Mouse (Mus musculus): ENCODE data around the gene Ppp1r12b. TPM values are rescaled to one million over a fixed set of nuclear protein-coding genes. Genes with fewer than 3 reads are reported as not detected.

Ppp1r12b gene
- polyA plus RNA-seq, 1 experiment: 8.9 TPM

DNA sequence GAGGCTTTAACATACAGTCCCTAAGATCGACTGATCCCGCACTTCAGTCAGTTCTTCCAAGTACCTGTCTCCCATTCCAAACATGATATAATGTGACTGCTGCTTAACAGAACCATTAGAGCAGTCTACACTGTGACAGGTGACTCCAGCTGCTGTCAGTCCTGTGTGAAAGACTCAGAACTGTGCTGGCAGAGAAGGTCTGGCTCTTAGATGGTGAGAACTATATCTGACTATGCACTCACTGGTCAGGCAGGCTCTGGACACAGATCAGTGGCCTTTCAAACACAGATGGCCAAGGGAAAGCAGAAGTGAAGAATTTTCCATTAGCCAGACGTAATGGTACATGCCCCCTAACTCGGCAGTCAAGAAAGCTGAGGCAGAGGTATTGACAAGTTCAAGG lies 43.9 kb downstream of the Ppp1r12b start:
- Histone ChIP-seq H3K9me3 (replicated peaks; ENCODE audit: control insufficient read depth, insufficient read depth, low read length, poor library complexity, severe bottlenecking) (no peaks in the 10 kb centered on the region), H3K36me3 (ENCODE audit: control insufficient read depth, insufficient read depth, low read length, poor library complexity, severe bottlenecking) (no peaks in the 10 kb centered on the region), H3K4me1 (ENCODE audit: control insufficient read depth, insufficient read depth, low read length) (no peaks in the 10 kb centered on the region), H3K27me3 (ENCODE audit: control insufficient read depth, insufficient read depth, low read length, poor library complexity, severe bottlenecking) (no peaks in the 10 kb centered on the region), H3K27ac (ENCODE audit: insufficient read depth, low read length) (no peak overlapping the region), H3K4me3 (ENCODE audit: low read depth, low read length) (no peak overlapping the region), H3K9ac (ENCODE audit: low read depth, poor library complexity, severe bottlenecking) (no peak overlapping the region)
- TF ChIP-seq CTCF (IDR thresholded peaks at IDR 0.05; ENCODE audit: low read depth, low read length) (no peak), POLR2A (IDR thresholded peaks at IDR 0.05; ENCODE audit: insufficient read depth, low read length) (no peak), EP300 (IDR thresholded peaks at IDR 0.05; ENCODE audit: insufficient read depth, low read depth, low read length) (no peak)

DNA sequence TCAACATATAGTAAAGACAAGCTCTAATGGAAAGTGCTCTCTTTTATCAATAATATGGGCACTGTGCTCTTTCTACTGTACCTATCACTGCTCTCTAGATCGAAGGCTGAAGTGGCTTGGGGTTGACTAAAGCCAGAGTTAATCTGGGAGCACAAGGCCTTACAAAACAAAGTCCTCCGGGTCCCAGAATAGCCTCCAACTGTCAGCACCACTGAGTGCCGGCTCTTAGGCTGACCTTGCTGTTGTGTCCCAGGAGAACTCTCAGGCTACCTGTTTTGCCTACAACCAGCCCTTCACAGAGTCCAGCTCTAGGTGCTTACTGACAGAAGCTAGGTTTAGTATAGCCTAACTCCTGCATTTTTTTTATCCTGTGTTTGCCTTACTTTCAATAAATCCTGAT lies 45.7 kb downstream of the Ppp1r12b start:
- Histone ChIP-seq H3K27ac (ENCODE audit: insufficient read depth, low read length) (no peak overlapping the region), H3K9ac (ENCODE audit: low read depth, poor library complexity, severe bottlenecking) (no peak overlapping the region), H3K4me3 (ENCODE audit: low read depth, low read length) (no peak overlapping the region), H3K4me1 (ENCODE audit: control insufficient read depth, insufficient read depth, low read length) (no peaks in the 10 kb centered on the region), H3K36me3 (ENCODE audit: control insufficient read depth, insufficient read depth, low read length, poor library complexity, severe bottlenecking) (no peaks in the 10 kb centered on the region), H3K27me3 (ENCODE audit: control insufficient read depth, insufficient read depth, low read length, poor library complexity, severe bottlenecking) (no peaks in the 10 kb centered on the region), H3K9me3 (replicated peaks; ENCODE audit: control insufficient read depth, insufficient read depth, low read length, poor library complexity, severe bottlenecking) (no peaks in the 10 kb centered on the region)
- TF ChIP-seq POLR2A (IDR thresholded peaks at IDR 0.05; ENCODE audit: insufficient read depth, low read length): no peak
- TF ChIP-seq CTCF (IDR thresholded peaks at IDR 0.05; ENCODE audit: low read depth, low read length): no peak
- no peak for TF ChIP-seq EP300 (IDR thresholded peaks at IDR 0.05; ENCODE audit: insufficient read depth, low read depth, low read length)

DNA sequence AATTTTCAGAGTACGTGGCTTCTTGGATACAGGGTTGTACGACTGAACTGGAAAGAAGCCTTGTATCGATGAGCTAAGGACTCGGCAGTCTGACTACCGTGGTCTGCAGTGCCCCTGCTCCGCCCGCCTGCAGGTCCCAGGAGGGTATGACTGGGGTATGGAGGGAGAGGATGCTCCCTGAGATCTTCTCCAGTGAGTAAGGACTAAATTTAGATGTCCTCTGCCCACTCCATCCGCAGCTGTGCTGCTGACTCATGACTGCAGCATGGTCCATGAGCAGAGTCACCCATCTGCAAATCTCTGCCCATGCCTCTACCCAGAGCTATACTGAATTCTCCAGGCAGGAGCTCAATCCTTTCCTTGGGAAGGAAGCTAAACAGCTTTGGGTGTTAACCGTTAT lies 46.3 kb downstream of the Ppp1r12b start:
- no peak overlapping the region for H3K4me3 ChIP-seq (ENCODE audit: low read depth, low read length)
- H3K9me3 ChIP-seq (replicated peaks; ENCODE audit: control insufficient read depth, insufficient read depth, low read length, poor library complexity, severe bottlenecking): no peaks in the 10 kb centered on the region
- no peaks in the 10 kb centered on the region for H3K36me3 ChIP-seq (ENCODE audit: control insufficient read depth, insufficient read depth, low read length, poor library complexity, severe bottlenecking)
- H3K9ac ChIP-seq (ENCODE audit: low read depth, poor library complexity, severe bottlenecking): no peak overlapping the region
- no peaks in the 10 kb centered on the region for H3K27me3 ChIP-seq (ENCODE audit: control insufficient read depth, insufficient read depth, low read length, poor library complexity, severe bottlenecking)
- no peak for TF ChIP-seq CTCF (IDR thresholded peaks at IDR 0.05; ENCODE audit: low read depth, low read length)
- no peak for TF ChIP-seq EP300 (IDR thresholded peaks at IDR 0.05; ENCODE audit: insufficient read depth, low read depth, low read length)
- TF ChIP-seq POLR2A (IDR thresholded peaks at IDR 0.05; ENCODE audit: insufficient read depth, low read length): no peak
- no peaks in the 10 kb centered on the region for H3K4me1 ChIP-seq (ENCODE audit: control insufficient read depth, insufficient read depth, low read length)
- no peak overlapping the region for H3K27ac ChIP-seq (ENCODE audit: insufficient read depth, low read length)

DNA sequence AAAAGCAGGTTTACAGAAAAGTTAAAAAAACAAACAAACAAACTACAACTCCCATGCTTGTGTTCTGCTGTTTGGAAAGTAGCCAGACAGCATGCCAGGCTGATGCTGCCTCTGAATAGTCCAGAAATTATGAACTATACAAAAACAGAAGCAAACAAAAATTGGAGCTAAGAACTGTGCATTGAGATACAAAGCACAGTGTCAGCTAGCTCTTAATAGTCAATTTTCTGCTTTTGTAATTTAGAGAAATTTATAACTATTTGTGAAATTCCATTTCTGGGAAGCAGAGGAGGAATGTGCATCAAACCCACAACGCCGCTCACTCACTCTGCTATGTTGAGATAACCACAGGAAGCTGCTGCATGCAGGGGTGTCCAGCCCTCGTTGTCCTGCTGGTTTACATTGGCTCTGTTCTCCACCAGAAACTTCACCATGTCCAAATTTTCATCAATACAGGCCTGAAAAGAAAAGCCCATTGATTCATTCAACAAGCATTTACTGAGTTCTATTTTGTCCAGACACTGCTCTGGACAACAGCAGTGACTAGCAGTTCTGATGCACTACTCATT lies 53.6 kb downstream of the Ppp1r12b start:
- Histone ChIP-seq H3K27ac (ENCODE audit: insufficient read depth, low read length) (no peak overlapping the region), H3K4me3 (ENCODE audit: low read depth, low read length) (no peak overlapping the region), H3K4me1 (ENCODE audit: control insufficient read depth, insufficient read depth, low read length) (no peaks in the 10 kb centered on the region), H3K9me3 (replicated peaks; ENCODE audit: control insufficient read depth, insufficient read depth, low read length, poor library complexity, severe bottlenecking) (no peaks in the 10 kb centered on the region), H3K27me3 (ENCODE audit: control insufficient read depth, insufficient read depth, low read length, poor library complexity, severe bottlenecking) (no peaks in the 10 kb centered on the region), H3K36me3 (ENCODE audit: control insufficient read depth, insufficient read depth, low read length, poor library complexity, severe bottlenecking) (no peaks in the 10 kb centered on the region), H3K9ac (ENCODE audit: low read depth, poor library complexity, severe bottlenecking) (no peak overlapping the region)
- TF ChIP-seq POLR2A (IDR thresholded peaks at IDR 0.05; ENCODE audit: insufficient read depth, low read length): no peak
- TF ChIP-seq EP300 (IDR thresholded peaks at IDR 0.05; ENCODE audit: insufficient read depth, low read depth, low read length): no peak
- no peak for TF ChIP-seq CTCF (IDR thresholded peaks at IDR 0.05; ENCODE audit: low read depth, low read length)

GRCm38 (mm10) chr1:134896008-134896407 lies 59.7 kb downstream of the Ppp1r12b start:
- no peaks in the 10 kb centered on the region for H3K36me3 ChIP-seq (ENCODE audit: control insufficient read depth, insufficient read depth, low read length, poor library complexity, severe bottlenecking)
- no peak overlapping the region for H3K9ac ChIP-seq (ENCODE audit: low read depth, poor library complexity, severe bottlenecking)
- H3K27me3 ChIP-seq (ENCODE audit: control insufficient read depth, insufficient read depth, low read length, poor library complexity, severe bottlenecking): no peaks in the 10 kb centered on the region
- no peaks in the 10 kb centered on the region for H3K4me1 ChIP-seq (ENCODE audit: control insufficient read depth, insufficient read depth, low read length)
- H3K4me3 ChIP-seq (ENCODE audit: low read depth, low read length): no peak overlapping the region
- no peak for TF ChIP-seq CTCF (IDR thresholded peaks at IDR 0.05; ENCODE audit: low read depth, low read length)
- no peak for TF ChIP-seq EP300 (IDR thresholded peaks at IDR 0.05; ENCODE audit: insufficient read depth, low read depth, low read length)
- TF ChIP-seq POLR2A (IDR thresholded peaks at IDR 0.05; ENCODE audit: insufficient read depth, low read length): no peak
- H3K27ac ChIP-seq (ENCODE audit: insufficient read depth, low read length): no peak overlapping the region
- H3K9me3 ChIP-seq (replicated peaks; ENCODE audit: control insufficient read depth, insufficient read depth, low read length, poor library complexity, severe bottlenecking): no peaks in the 10 kb centered on the region

DNA sequence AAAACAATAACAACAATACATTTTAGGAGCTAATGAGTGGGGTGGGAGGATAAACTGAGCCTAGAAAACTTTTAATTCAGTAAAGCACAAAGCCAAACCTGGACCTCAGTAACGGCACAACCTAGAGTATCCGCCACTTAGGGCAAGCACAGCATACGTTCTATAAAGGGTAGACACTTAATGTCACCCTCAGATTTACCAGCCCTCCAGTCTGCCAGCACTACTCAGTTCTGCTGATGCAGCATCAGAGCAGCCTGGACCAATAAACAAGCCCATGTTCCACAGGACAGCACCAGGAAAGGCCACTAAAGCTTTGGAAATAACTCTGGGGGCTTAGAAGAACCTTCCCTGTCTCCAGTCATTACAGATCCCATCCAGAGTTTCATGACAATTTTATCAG lies 60.9 kb downstream of the Ppp1r12b start:
- Histone ChIP-seq H3K4me1 (ENCODE audit: control insufficient read depth, insufficient read depth, low read length) (no peaks in the 10 kb centered on the region), H3K9ac (ENCODE audit: low read depth, poor library complexity, severe bottlenecking) (no peak overlapping the region)
- TF ChIP-seq POLR2A (IDR thresholded peaks at IDR 0.05; ENCODE audit: insufficient read depth, low read length) (no peak), CTCF (IDR thresholded peaks at IDR 0.05; ENCODE audit: low read depth, low read length) (no peak), EP300 (IDR thresholded peaks at IDR 0.05; ENCODE audit: insufficient read depth, low read depth, low read length) (no peak)

More for the DNA sequence above, 60.9 kb downstream of the Ppp1r12b start:
- Histone ChIP-seq H3K27ac (ENCODE audit: insufficient read depth, low read length) (no peak overlapping the region), H3K27me3 (ENCODE audit: control insufficient read depth, insufficient read depth, low read length, poor library complexity, severe bottlenecking) (no peaks in the 10 kb centered on the region), H3K4me3 (ENCODE audit: low read depth, low read length) (no peak overlapping the region), H3K36me3 (ENCODE audit: control insufficient read depth, insufficient read depth, low read length, poor library complexity, severe bottlenecking) (no peaks in the 10 kb centered on the region), H3K9me3 (replicated peaks; ENCODE audit: control insufficient read depth, insufficient read depth, low read length, poor library complexity, severe bottlenecking) (no peaks in the 10 kb centered on the region)

All from ES-Bruce4 (cell line).